Mouse (Mus musculus): ENCODE measurements around the gene Prkar1a.
"Not testable (repeated sequence)": the region's sequence is repeated elsewhere in the genome, so short reads cannot be mapped to it uniquely, and the experiment has no call there.

Gene Prkar1a

DNA sequence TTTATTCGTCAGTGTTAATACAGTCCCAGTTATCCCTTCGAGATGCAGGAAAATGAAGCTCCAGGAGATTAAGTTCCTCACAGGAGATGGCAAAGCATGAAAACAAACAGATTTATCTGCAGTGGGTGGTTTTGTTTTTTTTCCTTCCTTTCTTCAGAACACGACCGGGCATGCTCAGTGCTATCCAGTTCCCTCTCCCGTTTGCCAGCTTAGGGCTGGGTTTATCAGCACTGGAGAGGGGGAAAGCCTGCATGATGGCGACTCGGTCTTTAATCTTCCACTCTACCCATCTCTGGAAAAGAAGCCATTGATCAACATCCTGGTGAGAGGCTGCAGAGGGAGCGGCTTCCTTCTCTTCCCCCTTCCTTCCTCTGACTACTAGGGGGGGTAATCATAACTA, at the start of gene Prkar1a:
TSS of gene Prkar1a (plus strand) at position 200 of the 400 bp plus-strand sequence.
- no peak for DNase-seq (ENCODE audit: low read depth, low spot score)

DNA sequence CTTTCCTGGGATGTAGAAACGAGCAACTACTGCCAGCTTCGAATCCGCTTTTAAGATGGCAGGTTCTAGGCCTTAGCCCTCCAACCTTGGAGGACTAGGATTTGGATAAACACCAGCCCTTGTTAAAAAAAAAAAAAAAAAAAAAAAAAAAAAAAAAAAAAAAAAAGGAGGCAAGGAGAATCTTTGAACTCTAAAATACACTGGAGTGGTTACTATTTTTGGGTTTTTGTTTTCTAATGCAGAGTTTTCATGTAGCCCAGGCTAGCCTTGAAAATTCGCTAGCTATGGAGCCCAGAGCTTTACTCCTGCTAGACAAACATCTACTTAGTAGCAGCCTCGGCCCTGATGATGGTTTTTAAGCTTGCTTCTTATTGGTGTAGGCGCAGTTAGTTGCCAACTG, 41.6 kb upstream of the Prkar1a start:
- no peak for DNase-seq (ENCODE audit: low read depth, low spot score)

DNA sequence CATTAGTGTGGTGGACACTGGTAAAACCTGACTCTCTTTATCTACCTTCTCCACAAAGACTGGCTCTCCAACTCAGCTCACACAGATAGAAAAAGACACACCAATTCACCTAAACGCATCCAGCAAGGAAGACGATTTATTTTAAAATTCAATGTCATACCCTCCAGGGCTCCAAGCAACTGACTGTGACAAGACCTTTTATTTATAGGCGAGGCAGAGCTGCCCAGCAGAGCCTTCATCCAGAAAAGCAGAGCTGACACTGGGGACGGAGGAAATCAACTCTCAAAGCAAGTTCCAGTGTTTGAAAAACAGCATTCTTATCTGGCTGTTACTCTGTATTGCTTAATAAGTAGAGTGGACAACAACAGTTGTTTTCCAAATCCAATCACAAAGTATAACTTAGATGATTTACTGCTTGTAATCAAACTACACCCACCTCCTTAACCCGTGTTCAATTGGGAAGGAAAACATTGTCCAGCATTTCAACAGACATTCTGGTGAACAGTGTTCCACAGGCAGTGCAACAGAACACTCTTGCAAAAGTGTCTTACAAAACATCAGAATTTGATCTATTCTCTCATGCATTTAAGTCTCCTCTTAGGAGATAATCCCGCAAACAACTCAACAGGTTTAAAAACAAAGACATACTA, 40.1 kb upstream of the Prkar1a start:
- DNase-seq (ENCODE audit: low read depth, low spot score): no peak

DNA sequence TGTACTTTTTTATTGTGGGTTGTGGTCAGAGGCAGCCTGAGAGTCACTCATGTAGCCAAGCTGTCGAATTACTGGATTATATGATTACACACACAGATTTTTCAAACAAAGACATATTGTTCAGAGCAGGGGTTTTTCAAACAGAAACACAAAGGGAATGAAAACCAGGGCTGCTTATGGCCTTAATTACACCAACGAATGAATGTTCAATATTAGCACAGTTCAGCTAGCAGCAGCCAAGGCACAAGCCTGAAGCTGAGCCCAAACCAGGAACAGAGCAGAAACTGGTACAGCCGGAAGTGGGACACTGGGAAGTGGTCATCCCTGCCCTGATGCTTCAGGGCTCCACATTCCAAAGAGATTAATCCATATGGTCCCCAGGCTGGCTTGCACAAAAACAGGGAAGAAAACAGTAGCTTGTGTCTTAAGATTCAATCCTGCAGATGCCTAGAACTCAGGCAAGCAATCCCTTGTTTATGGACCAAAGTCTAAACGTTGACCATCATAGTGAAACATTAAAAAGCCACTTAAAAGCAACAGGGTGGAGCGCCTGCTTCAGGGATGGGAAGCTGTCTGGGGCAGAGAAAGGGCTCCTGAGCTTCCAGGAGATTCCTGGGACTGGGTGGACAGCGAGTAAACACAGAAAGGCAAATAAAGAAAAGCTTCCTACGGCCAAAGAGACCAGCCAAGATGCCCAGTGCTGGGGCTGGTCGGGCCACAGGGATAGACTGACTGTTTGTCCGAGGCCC, 39.0 kb upstream of the Prkar1a start:
- DNase-seq (ENCODE audit: low read depth, low spot score): no peak

DNA sequence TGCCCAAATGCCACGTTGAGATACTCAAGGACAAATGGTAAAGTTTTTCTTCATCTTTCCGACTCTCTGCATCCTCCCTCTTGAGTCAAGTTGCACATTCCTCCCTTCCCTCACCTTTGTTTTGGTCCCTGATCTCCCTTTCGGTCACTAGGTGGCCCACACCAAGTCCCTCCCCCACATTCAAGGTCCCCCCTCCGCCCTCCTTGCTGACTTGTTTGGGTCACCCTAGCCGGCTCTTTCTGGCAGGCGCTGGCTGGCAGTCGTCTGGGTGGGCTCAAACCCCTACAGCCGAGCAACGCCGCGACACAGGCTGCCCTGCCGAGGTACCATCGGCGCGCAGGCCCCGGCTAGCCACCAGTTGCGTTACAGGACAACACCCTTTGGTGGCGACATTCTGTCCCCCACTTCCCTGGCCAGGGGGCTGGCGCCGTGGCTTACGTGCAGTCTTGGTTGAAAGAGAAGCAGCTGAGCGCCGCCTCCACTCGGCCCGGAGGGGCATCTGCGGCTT, 38.4 kb upstream of the Prkar1a start:
- DNase-seq (ENCODE audit: low read depth, low spot score): no peak

DNA sequence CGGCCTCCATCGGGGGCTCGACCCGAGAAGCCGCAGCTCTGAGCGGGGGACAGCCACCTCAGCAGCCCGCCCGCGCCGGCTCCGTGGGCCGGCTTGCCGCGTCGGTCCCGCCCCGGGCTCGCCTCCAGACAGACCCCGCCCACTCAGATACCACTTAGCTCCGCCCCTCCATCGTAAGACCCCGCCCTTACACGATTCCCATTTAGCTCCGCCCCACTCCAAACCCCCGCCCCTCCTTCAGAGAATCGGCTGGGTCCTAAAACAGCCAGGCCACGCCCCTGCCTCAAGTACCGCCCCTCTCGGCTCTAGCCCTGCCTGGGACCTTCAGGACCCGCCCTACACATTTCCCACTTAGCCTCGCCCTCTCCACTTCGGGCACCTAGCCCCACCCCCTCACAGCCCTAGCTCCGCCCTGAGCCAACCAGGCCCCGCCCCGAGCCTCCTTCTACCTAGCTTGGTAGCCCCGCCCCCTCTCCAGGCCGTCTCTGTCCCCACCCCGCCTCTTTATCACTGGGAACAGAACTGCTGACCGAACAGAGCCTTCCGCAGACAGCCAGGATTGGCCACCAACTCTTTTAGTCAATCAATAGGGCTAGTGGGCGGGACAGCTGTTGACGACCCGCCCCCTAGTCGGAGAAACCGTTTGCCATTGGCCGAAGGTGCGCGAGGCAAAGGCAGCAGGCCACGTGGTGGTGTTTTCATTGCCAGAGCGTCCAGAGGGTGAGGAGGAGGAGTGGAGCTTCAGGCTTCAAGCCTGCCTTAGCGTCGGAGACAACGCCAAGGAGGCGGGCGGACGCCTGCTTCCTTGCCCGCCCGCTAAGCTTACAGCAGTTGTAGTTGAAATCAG, 37.7 kb upstream of the Prkar1a start, which contains the start of gene Wipi1:
TSS of gene Wipi1 (minus strand) at position 665 of the 847 bp plus-strand sequence.
- DNase-seq (ENCODE audit: low read depth, low spot score): peak; percentile 96

DNA sequence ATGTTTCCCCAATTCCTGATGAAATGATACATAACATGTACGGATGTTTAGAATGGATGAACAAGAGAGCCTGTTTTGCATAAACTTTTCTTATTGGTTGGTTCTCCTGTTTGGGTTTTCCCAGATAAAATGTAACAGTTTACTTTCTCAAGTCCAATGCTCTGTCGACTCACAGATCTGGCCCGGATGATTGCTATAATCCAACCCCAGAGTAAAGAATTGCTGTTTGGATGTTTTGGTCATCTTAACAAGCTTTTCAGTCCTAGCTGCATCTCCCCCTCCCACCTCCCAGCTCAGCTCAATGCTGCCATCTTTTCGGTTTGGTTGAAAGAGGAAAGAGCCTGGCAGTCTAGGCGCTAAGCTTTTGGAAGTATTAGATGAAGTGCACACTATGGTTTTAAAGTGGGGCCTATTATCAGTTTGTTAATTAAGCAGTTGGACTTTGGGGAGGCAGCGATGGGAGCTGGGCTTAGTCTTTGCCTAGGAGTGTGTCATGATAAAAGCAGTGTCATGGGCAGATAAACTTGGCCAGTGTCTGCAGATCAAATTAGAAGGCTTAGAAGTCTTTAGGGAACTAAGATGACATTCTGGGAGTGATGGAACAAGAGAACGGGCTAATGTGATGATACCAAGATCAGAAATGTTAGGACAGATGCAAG, 36.2 kb upstream of the Prkar1a start:
- DNase-seq (ENCODE audit: low read depth, low spot score): no peak

DNA sequence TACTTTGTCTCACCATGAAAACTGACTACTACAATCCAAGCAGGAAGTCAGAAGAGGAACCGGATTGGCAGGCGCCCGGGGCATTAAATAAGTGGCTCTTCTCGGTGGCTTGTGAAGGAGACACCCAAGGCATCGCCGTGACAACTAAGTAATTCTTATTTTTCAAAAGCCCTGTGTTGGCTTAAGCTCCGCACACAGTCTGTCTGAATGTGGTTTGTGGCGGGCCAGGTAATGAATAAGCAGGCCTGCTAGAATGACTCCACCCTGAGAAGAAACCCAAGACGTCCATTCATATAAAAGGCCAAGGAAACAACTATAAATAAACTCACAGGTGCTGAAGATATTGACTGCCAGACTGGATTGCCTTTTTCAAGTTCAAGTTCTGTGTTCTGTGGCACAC, 33.9 kb upstream of the Prkar1a start:
- no peak for DNase-seq (ENCODE audit: low read depth, low spot score)

DNA sequence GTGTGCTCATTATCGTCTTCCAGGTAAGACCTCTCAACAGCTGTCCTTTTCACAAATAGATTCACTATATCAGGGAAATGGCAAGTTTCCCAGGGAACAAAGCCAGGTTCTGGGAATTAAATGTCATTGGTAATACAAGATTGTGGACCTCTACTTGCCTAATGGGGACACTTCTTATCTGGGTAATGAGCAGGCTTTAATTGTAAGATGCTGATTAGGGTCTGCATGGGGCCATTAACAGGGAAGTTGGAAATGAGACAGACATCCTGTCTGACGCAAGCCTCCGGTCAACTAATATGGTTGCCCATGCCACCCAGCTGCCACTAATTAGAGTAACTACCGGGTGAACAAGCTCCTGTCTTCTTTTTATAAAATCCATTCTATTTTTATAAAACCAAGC, 32.9 kb upstream of the Prkar1a start:
- DNase-seq (ENCODE audit: low read depth, low spot score): no peak

DNA sequence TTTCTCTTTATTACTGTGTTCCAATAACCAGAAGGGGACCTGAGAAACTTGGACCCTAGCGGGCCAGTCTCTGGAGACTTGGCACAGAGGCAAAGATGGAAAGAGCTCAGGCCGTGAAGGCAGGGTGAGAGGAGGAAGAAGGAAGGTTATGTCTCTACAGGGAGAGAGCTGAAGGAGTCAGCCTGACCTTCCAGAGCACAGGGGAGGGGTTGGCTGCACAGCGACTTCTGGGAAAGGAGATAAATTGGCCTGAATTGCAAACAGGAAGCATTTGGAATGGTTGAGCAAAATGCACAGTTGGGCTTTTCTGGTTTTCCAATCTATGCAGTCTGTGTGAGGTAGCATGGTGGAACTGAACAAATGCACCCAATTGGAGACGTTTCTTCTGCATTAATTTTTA, 32.4 kb upstream of the Prkar1a start:
- no peak for DNase-seq (ENCODE audit: low read depth, low spot score)

DNA sequence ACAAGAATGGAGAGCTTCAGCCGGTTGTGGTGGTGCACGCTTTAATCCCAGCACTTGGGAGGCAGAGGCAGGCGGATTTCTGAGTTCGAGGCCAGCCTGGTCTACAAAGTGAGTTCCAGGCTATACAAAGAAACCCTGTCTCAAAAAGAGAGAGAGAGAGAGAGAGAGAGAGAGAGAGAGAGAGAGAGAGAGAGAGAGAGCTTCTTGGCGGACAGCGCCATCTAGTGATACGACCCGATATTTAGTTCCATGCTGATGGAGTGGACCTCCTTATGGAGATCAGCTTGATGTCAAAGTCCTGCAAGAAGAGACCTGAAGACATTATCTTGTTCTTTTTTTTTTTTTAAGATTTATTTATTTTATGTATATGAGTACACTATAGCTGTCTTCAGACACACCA, 30.1 kb upstream of the Prkar1a start:
- not testable (repeated sequence) for DNase-seq (ENCODE audit: low read depth, low spot score)

DNA sequence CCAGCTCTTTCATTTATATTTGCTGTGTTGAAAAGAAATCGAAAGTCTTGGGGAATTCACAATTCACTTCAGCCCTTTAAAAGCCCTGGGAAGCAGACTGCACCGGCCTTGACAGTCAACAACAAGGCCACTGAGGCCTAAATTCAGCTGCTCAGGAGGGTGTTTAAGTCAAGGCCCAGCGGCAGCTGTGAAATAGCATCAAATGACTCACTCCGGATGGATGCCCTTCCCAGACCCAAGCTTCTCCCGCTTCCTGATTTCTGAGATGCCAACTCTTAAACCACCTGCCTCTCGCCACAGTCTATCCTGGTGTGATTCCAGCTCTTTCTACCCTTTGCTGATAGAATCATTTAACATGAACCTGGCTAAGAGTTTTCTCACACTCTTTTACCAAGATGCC, 28.8 kb upstream of the Prkar1a start:
- no peak for DNase-seq (ENCODE audit: low read depth, low spot score)

DNA sequence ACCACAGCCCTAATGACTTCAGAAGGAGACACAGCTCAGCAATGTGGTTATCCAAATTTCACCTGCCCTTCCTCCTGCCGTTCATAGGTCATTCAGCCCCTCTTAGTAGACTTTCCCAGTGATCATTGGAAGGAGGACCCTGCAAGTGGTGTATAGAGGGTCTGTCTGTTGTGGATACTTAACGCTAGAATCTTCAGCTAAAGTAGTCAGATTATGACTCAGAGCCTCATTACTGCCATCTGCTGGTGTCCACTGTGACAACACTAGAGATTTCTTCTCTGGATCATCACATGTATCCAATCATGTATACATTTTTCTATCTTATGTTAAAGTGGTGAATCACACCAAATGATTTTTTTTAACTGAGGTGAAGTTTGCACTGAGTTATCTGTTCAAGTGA, 28.0 kb upstream of the Prkar1a start:
- peak; percentile 67 for DNase-seq (ENCODE audit: low read depth, low spot score)

DNA sequence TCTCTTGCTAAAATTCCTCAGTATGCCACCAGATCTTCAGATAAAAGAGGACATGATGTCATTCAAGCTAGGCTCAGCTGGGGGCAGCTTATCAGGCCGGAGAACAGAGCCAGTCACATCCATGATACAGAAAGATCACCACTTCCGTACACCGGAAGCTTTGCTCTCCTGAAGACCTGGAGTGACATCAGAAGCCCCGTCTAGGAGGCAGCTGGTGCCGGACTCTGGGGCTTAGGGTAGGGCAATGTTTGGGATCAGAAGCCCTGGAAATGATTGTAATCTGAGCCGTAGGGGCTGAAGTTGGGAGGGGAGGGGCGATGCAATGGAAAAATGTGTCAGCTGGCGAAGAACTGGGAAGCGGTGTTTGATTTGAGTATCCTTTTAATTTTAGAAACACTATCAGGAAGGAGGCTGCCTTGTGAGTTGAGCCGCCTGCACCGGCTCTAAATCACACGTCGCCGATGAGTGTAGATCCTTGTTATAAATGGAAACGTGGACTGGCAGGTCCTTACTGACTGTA, 26.6 kb upstream of the Prkar1a start:
- DNase-seq (ENCODE audit: low read depth, low spot score): no peak

DNA sequence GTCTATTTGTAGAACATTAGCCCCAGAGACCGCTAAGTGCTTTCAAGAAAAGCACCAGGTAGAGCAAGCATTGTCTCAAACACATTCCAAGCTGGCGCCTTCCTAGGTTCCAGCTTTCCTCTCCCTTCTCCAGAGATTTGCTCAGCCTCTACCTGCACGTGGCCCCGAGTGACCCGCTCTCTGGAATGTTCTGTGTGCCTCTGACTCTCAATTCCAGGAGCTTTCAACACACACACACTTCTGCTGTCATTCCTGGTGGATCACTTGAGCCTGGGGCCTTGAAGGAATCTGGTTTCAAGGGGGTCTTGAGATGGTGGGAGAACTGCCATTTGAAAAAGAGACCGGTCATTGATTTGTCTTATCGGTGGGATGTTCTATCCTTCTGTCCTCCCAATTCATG, 26.0 kb upstream of the Prkar1a start:
- DNase-seq (ENCODE audit: low read depth, low spot score): no peak

DNA sequence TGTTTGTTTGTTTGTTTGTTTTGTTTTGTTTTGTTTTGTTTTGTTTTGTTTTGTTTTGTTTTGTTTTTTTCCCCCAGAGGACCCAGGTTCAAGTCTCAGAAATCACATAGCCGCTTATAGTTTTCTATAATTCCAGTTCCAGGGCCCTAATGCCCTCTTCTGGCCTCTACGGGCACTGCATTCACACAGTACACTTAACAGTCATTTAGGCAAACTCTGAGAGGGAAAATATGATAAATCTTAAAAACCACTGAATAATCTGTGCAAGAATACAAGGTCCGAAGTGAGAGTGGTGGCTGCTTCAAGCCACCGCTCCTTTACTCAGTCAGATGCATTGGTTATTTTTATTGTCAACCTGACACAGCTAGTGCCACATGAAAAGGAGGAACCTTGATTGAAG, 21.6 kb upstream of the Prkar1a start:
- DNase-seq (ENCODE audit: low read depth, low spot score): no peak

DNA sequence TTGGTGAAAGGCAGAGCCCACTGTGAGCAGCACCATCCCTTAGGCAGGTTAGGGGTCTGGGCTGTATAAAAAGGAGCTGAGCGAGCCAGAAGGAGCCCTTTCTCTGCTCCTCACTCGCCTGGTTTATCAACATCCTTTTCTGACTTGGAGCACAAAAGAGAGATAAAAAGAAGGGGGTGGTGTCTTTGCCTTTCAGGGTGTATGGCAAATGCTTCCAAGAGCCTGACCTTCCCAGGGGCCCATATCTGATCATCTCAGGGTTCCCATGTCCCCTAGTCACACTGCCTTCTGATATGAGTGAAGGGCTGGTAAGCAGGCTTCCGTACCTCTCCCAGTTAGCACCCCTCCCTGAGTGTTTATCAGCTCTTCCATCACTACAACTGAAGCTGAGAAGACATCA, 21.1 kb upstream of the Prkar1a start:
- no peak for DNase-seq (ENCODE audit: low read depth, low spot score)

DNA sequence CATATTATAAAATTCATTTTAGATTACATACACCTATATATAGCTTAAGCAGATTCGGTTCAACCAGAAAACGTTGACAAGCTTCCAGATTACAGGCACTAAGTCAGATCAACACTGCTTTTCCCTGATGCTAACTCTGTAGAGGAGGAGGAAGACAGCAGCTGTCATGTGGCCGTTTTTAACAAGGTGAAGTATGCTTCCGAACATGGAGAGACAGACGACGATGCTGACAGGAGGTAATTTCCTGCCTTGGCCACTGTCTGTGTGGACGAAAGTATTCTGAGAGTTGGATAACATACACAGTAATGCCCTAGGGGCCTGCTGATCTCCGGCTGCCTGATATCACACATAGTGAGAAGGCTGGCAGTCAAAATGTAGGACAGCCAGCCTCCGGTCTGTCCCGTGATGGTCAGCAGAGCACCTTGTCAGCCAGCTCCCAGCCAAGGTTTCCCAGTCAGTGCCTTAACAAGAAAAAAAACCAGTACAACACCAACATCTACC, 20.1 kb upstream of the Prkar1a start:
- DNase-seq (ENCODE audit: low read depth, low spot score): no peak

DNA sequence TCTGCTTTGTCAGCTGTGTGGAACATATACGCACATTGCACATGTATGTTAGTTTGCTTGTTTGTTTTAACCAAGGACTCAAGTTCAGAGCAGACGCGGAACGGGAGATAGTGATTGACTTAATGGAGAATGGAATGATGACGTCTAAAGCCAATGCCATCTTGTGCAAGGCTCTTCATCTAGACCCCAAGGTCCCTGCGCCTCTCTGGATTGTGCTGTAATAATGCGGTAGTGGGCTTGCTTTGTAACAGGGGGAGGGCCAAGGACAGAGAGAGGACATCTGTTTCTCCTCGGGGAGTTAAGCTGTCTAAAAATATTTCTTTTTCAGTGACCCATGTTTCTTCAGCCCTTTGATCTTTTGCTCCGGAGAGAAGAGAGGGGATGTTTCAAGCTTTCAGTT, 14.3 kb upstream of the Prkar1a start:
- DNase-seq (ENCODE audit: low read depth, low spot score): no peak

DNA sequence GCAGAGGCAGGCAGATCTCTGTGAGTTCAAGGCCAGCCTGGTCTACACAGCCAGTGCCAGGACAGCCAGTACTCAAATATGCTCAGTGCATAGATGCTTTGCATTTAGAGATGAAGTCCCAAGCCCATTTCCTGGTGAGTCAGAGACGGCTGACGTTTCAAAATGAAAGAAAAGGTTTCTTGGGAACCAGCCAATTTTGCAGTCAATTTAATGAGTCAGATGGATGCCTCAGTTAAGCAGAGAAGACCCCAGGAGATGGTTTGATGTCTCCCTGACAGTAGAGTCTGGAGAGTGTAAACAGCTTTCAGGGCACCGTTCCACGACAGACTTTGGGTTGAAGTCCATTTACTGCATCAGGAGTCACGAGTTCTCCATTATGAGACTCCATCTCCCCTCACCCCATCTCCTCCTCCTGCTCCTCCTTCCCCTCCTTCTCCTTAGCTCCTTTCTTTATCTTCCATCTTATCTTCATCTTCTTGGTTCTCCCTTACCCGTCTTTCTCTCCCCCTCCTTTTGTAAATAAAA, 13.3 kb upstream of the Prkar1a start:
- no peak for DNase-seq (ENCODE audit: low read depth, low spot score)

All from retina, postnatal 7 days (tissue).